Mouse (Mus musculus) midbrain, embryonic 16.5 days (tissue): ENCODE measurements around the gene Srrm4. TPM values are rescaled to one million over a fixed set of nuclear protein-coding genes. Genes with fewer than 3 reads are reported as not detected.

Experiments used
- ATAC-seq: fragments of 200-750 bp; cut with Nextera tagmentation; 2 replicates; pipeline ENCODE4 v1.8.0; 2017; ENCODE audit warnings: moderate TSS enrichment
- H3K27ac ChIP-seq: fragments of 300-500 bp; sonication (generic); 2 replicates; pipeline ENCODE4 v1.5.1; 2014; ENCODE audit warnings: mild to moderate bottlenecking, low read length, mixed read lengths
- H3K27me3 ChIP-seq: fragments of 300-500 bp; sonication (generic); 2 replicates; pipeline ENCODE4 v1.6.1; 2014; ENCODE audit warnings: low read depth, low read length, mixed read lengths; ENCODE audit not compliant: control insufficient read depth, insufficient read depth
- H3K36me3 ChIP-seq: fragments of 300-500 bp; sonication (generic); 2 replicates; pipeline ENCODE4 v1.6.1; 2014; ENCODE audit warnings: mild to moderate bottlenecking, low read length, moderate library complexity, mixed read lengths; ENCODE audit not compliant: control insufficient read depth, insufficient read depth
- H3K4me1 ChIP-seq: fragments of 300-500 bp; sonication (generic); 2 replicates; pipeline ENCODE4 v1.6.1; 2014; ENCODE audit warnings: mild to moderate bottlenecking, low read length, mixed read lengths; ENCODE audit not compliant: control insufficient read depth, insufficient read depth
- H3K4me2 ChIP-seq: fragments of 300-500 bp; sonication (generic); 2 replicates; pipeline ENCODE4 v1.6.1; 2014; ENCODE audit warnings: mild to moderate bottlenecking, low read length, mixed read lengths
- H3K4me3 ChIP-seq: fragments of 300-500 bp; sonication (generic); 2 replicates; pipeline ENCODE4 v1.5.1; 2014; ENCODE audit warnings: low read depth, mild to moderate bottlenecking, low read length, moderate library complexity, mixed read lengths
- H3K9ac ChIP-seq: fragments of 300-500 bp; sonication (generic); 2 replicates; pipeline ENCODE4 v1.6.1; 2014; ENCODE audit warnings: low read depth, low read length, mixed read lengths
- H3K9me3 ChIP-seq: fragments of 300-500 bp; sonication (generic); replicated peaks from 2 replicates; pipeline ENCODE4 v1.6.1; 2014; ENCODE audit warnings: mild to moderate bottlenecking, low read length, mixed read lengths; ENCODE audit not compliant: control insufficient read depth, poor library complexity, severe bottlenecking
- WGBS: fragments of 180-500 bp; shearing (Covaris S2); extraction: QIAGEN DNeasy Blood & Tissue Kit; methylation state at CpG from one replicate; pipeline ENCODE4 v1.1.7; 2014; 5-methylcytosine and 5-hydroxymethylcytosine counted together
- polyA plus RNA-seq: library from polyadenylated mRNA; unstranded; fragments of >200 nt; fragmentation: Nextera tagmentation; extraction: Ambion mirVana; gene quantifications from 2 replicates; pipeline ENCODE4 v1.2.1, GENCODE M21; 2015

Gene Srrm4
- 16.6 and 19.8 TPM in 2 replicates for polyA plus RNA-seq

DNA sequence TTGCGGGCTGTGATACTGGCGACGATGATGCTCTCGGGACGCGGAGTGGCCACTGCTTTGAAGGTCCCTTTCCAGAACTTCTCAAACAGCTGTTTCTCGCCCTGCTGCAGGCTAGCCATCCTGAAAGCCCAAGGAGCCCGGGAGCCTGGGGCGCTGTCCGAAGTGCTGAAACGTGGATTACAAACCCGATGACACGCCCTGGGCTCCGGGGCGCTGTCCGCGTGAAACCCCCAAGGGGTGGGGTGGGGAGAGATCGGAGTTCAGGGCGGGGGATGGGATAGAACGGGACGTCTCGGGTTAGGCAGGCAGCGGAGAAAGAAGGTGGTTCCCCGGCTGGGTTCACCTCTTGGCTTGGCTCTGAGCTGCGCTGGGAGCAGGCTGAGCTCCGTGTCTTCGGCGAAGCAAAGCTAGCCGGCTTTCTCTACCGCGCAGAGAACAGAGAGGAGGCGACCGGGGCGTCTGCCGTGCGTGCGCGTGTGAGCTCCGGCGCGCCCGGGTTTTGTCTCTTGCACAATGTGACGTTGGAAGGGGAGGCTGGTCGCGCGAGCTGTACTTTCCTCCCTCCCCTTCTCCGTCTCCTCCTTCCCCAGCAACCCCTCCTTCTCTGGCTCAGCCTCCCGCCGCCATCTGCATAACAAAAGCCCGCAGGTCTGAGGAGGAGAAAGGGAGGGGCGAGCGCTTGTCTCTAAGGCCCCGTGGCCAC lies at the start of gene Srrm4:
Srrm4 (minus strand) TSS at position 472 of the 703 bp plus-strand sequence.
- ATAC-seq: peak; percentile 92
- H3K4me3 ChIP-seq: peak within 1 kb of the TSS; percentile 58
- H3K36me3 ChIP-seq: no peaks in the 10 kb centered on the region
- peak within 1 kb of the TSS; percentile 88 for H3K4me2 ChIP-seq
- H3K9ac ChIP-seq: peak within 1 kb of the TSS; percentile 73
- H3K27me3 ChIP-seq: no peaks in the 10 kb centered on the region
- H3K9me3 ChIP-seq: no peaks in the 10 kb centered on the region
- peak within 1 kb of the TSS; percentile 88 for H3K27ac ChIP-seq
- H3K4me1 ChIP-seq: peaks cover 32% of the 10 kb centered on the region
- WGBS: under 1% methylated on average over 50 of the region's 53 CpGs

DNA sequence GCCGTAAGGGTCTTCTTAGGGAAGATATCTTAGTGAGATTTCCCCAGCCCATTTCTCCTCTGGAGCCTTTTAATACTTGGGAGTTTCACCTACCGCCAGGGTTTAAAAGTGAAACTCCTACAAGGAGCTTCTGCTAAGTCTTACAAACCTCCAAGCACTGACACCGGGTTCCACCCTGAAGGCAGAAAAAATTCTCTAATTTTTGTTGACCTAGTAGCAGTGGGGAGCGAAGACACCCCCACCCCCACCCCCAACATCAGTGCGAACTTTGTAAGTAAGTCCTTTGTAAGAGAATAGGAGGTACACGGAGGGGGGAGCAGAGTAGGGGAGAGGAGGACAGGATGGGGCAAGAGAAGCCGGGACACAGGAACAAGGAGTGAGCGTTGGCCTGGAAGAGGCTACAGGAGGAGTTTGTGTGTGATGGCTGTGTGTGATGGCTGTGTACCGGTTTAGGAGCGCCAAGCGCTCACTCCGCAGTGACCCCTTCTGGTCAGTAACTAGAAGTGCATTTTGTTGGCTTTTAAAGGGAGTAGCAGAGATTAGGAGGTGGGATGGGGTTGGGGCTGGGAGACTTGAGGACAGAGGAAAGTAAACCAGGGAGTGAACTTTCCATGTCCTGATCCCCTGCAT lies 1.3 kb upstream of the Srrm4 start:
- 1% methylated on average over 12 of the region's 12 CpGs for WGBS
- Histone ChIP-seq H3K27ac (peak overlapping the region; percentile 88), H3K4me3 (peak overlapping the region; percentile 58), H3K9ac (0 out of 2 replicates have a peak overlapping the region, but pooled peaks have one; percentile 73), H3K4me2 (peak overlapping the region; percentile 88), H3K9me3 (no peaks in the 10 kb centered on the region), H3K27me3 (no peaks in the 10 kb centered on the region), H3K4me1 (peaks cover 20% of the 10 kb centered on the region), H3K36me3 (no peaks in the 10 kb centered on the region)
- ATAC-seq: peak; percentile 40; the same call in 1 of the 2 replicates

DNA sequence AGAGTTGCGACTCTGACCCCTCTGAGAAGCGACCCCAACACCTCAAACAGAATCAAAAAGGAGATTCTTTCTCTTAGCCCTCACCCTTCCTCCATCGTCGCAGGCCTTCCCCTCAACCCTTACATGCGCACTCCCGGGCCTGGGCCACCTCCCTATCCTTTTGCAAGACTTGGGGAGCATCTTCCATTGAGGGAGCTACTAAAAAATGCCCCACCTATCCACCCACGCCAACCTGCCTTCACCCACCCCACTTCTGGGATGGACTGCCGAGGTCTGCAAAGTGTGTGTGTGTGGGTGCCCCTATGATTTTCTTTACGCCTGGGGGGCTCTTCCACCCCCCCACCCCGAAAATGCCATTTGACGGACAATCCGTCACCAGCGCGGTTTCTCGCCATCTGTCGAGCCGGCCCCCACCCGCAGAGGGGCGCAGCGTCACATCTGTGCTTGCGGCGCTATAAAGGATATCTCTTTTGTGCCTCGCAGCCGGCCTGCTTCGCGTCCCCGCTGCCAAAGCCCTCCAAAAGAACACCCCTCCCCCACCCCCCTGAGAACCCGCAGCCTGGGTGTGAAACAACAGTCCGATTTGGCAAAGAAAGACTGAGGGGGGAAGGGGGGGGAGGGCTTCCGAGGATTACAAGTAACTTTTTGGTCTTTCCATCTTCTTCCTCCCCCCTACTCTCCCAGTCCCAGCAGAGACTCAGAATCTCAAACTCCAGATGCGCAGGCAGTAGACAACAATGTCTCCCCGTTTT lies 608 bp upstream of the Srrm4 start:
- peaks cover 24% of the 10 kb centered on the region for H3K4me1 ChIP-seq
- no peaks in the 10 kb centered on the region for H3K9me3 ChIP-seq
- peak overlapping the region; percentile 58 for H3K4me3 ChIP-seq
- under 1% methylated on average over 32 of the region's 32 CpGs for WGBS
- H3K4me2 ChIP-seq: peak overlapping the region; percentile 88
- H3K9ac ChIP-seq: peak overlapping the region; percentile 73
- peak overlapping the region; percentile 88 for H3K27ac ChIP-seq
- peak; percentile 38; the same call in 1 of the 2 replicates for ATAC-seq
- H3K36me3 ChIP-seq: no peaks in the 10 kb centered on the region
- no peaks in the 10 kb centered on the region for H3K27me3 ChIP-seq

DNA sequence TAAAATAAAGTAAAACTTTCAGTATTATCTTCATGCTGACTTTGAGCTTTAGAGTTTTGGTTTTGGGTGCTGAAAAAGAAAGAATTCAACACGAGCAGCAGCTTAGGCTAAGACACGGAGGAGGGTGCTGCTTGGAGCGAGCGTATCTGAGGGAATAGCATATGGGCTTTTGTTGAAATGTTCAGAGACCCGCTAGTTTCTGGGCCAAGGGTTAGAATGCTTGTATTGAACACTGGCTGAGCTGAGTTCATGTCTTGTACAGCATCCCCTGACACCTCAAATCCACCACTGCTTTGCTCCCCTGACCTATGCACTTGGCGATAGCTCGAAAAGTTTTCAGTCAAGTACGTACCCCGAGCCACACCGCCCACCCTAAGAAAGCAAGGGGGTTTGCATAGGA lies 919 bp downstream of the Srrm4 start:
- Histone ChIP-seq H3K4me3 (peak overlapping the region; percentile 58), H3K4me2 (peak overlapping the region; percentile 88), H3K27me3 (no peaks in the 10 kb centered on the region), H3K9me3 (no peaks in the 10 kb centered on the region), H3K9ac (peak overlapping the region; percentile 73), H3K4me1 (peaks cover 39% of the 10 kb centered on the region), H3K27ac (peak overlapping the region; percentile 88; the same call in 1 of the 2 replicates), H3K36me3 (no peaks in the 10 kb centered on the region)
- no peak for ATAC-seq
- WGBS: 1% methylated on average over 10 of the region's 10 CpGs

DNA sequence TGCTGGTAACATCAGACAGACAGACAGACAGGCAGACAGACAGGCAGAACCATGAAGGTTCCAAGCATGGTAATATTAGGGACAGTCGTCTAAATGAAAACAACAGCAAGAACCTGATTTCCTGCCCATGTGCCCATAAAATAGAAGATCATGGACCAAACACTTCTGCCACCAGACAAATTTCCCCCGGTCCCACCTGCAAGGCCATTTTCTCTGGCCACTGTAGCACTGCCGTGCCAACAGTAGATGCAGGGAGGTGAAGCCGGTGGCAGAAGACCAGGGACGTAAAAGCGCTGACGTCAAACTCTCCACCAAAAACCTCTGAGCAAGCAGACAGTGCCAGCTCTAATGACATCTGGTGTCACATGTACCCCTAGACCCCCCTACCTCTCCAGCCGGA lies 2.0 kb downstream of the Srrm4 start:
- WGBS: 27% methylated on average over 8 of the region's 8 CpGs
- Histone ChIP-seq H3K9me3 (no peaks in the 10 kb centered on the region), H3K27ac (0 out of 2 replicates have a peak overlapping the region, but pooled peaks have one; percentile 24), H3K9ac (peak overlapping the region; percentile 73), H3K4me2 (peak overlapping the region; percentile 88), H3K27me3 (no peaks in the 10 kb centered on the region), H3K4me1 (peaks cover 43% of the 10 kb centered on the region), H3K36me3 (no peaks in the 10 kb centered on the region), H3K4me3 (peak overlapping the region; percentile 58)
- ATAC-seq: no peak

DNA sequence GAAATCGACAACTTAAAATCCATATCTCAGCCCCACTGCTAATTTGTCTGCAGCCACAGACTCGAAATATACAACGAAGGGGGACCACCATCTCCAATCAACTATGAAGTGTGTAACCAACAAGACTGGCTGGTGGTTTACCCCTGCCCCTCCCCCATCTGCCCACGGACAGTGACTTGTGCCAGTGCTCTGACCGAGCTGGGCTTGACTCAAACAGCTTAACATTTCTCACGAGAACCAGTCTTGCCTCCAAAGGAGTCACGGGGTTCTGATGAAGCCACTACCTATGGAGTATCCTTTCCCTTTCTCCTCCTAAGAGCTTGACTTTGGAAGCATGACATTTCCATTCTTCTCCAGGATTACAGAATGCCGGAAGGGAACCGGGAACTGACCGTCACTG lies 2.8 kb downstream of the Srrm4 start:
- no peaks in the 10 kb centered on the region for H3K36me3 ChIP-seq
- H3K9me3 ChIP-seq: no peaks in the 10 kb centered on the region
- H3K4me3 ChIP-seq: peak overlapping the region; percentile 58
- peaks cover 47% of the 10 kb centered on the region for H3K4me1 ChIP-seq
- H3K27ac ChIP-seq: peak overlapping the region; percentile 6; the same call in 1 of the 2 replicates
- H3K27me3 ChIP-seq: no peaks in the 10 kb centered on the region
- H3K4me2 ChIP-seq: peak overlapping the region; percentile 88
- H3K9ac ChIP-seq: peak overlapping the region; percentile 73
- no peak for ATAC-seq
- WGBS: 14% methylated on average over 10 of the region's 10 CpGs

DNA sequence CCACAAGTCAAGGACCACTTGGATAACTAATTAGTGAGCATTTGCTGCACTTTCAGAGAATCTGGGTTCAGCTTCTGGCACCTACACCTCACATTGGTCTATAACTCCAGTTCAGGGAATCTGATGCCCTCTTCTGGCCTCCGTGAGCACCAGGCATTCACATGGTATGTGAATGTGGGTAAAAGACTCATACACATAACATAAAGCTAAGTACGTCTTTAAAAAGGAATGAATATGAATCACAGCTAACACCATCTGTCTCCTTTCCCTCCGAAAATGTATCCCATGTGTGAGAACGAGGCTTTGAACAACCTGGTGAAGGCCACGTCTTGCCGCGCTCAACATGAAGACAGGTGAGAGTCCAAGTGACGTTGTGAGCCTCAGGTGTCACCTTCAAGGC lies 12.1 kb downstream of the Srrm4 start:
- no peak for ATAC-seq
- Histone ChIP-seq H3K27me3 (no peaks in the 10 kb centered on the region), H3K9me3 (no peaks in the 10 kb centered on the region), H3K36me3 (0 out of 2 replicates have a peak, but pooled peaks cover 6% of the 10 kb centered on the region), H3K27ac (no peak overlapping the region), H3K4me1 (peaks cover 8% of the 10 kb centered on the region; the same call in 1 of the 2 replicates), H3K4me3 (no peak overlapping the region), H3K4me2 (no peak overlapping the region), H3K9ac (no peak overlapping the region)
- 84% methylated on average over 8 of the region's 8 CpGs for WGBS

DNA sequence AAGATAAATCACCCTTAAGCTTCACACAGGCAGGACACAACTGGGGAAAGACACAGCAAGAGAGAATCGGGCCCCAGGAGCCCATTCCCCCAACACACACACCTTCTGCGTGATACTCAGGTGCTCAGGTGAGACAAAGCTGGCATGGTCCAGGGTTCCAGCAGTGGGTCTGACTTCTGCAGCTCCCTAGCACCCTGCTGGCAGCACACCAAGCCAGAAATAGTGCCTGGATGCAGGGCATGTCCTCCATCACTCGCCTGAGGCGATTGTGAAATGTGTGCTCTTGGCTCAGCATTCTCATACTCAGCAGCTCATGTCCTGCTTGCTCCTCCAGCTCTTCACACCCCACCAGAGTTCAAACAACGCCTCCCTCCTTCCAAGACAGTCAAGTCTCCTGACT lies 14.5 kb downstream of the Srrm4 start:
- no peaks in the 10 kb centered on the region for H3K27me3 ChIP-seq
- no peak overlapping the region for H3K9ac ChIP-seq
- WGBS: 98% methylated on average over 5 of the region's 5 CpGs
- H3K4me1 ChIP-seq: peaks cover 13% of the 10 kb centered on the region; the same call in 1 of the 2 replicates
- H3K4me3 ChIP-seq: no peak overlapping the region
- H3K27ac ChIP-seq: no peak overlapping the region
- no peaks in the 10 kb centered on the region for H3K9me3 ChIP-seq
- H3K4me2 ChIP-seq: no peak overlapping the region
- no peak for ATAC-seq
- H3K36me3 ChIP-seq: 0 out of 2 replicates have a peak, but pooled peaks cover 6% of the 10 kb centered on the region
